Mouse (Mus musculus) forebrain, embryonic 14.5 days (tissue): Measurements from ENCODE around the gene Psmb3. TPM values are rescaled to one million over a fixed set of nuclear protein-coding genes. Genes with fewer than 3 reads are reported as not detected.

Experiments
- ATAC-seq: fragments of 200-750 bp; cut with Nextera tagmentation; 2 replicates; pipeline ENCODE4 v1.8.0; 2017; ENCODE audit warnings: mild to moderate bottlenecking, moderate library complexity
- DNase-seq: peaks from one replicate; pipeline ENCODE4 v3.0.0-alpha.2; 2015; ENCODE audit warnings: low spot score
- H3K27ac ChIP-seq: fragments of 300-500 bp; sonication (generic); 2 replicates; pipeline ENCODE4 v1.5.1; 2014; ENCODE audit warnings: low read depth, mild to moderate bottlenecking, control low read depth, low read length, moderate library complexity
- H3K27me3 ChIP-seq: fragments of 300-500 bp; sonication (generic); replicated peaks from 2 replicates; pipeline ENCODE4 v1.6.1; 2014; ENCODE audit warnings: low read length, control low read depth, mixed read lengths; ENCODE audit not compliant: control insufficient read depth, insufficient read depth
- H3K36me3 ChIP-seq: fragments of 300-500 bp; sonication (generic); 2 replicates; pipeline ENCODE4 v1.6.1; 2014; ENCODE audit warnings: low read length, control low read depth; ENCODE audit not compliant: control insufficient read depth, insufficient read depth
- H3K4me1 ChIP-seq: fragments of 300-500 bp; sonication (generic); 2 replicates; pipeline ENCODE4 v1.6.1; 2014; ENCODE audit warnings: antibody characterized with exemption, low read length, control low read depth; ENCODE audit not compliant: control insufficient read depth, insufficient read depth
- H3K4me2 ChIP-seq: fragments of 300-500 bp; sonication (generic); 2 replicates; pipeline ENCODE4 v1.6.1; 2014; ENCODE audit warnings: mild to moderate bottlenecking, control low read depth, low read length
- H3K4me3 ChIP-seq: fragments of 300-500 bp; sonication (generic); 2 replicates; pipeline ENCODE4 v1.5.1; 2014; ENCODE audit warnings: low read depth, low read length, control low read depth
- H3K9ac ChIP-seq: fragments of 300-500 bp; sonication (generic); 2 replicates; pipeline ENCODE4 v1.6.1; 2014; ENCODE audit warnings: mild to moderate bottlenecking, low read length, control low read depth, moderate library complexity
- H3K9me3 ChIP-seq: fragments of 300-500 bp; sonication (generic); replicated peaks from 2 replicates; pipeline ENCODE4 v1.6.1; 2016; ENCODE audit warnings: low read length, control low read depth, mixed read lengths; ENCODE audit not compliant: control insufficient read depth
- WGBS: fragments of 180-500 bp; shearing (Covaris S2); extraction: QIAGEN DNeasy Blood & Tissue Kit; methylation state at CpG from one replicate; pipeline ENCODE4 v1.1.7; 2014; 5-methylcytosine and 5-hydroxymethylcytosine counted together
- polyA plus RNA-seq: library from polyadenylated mRNA; unstranded; fragments of >200 nt; fragmentation: Nextera tagmentation; extraction: Ambion mirVana; gene quantifications from 2 replicates; pipeline ENCODE4 v1.2.1, GENCODE M21; 2014

Gene Psmb3
- polyA plus RNA-seq, 1 experiment from 2014 or later, result 674 TPM

DNA sequence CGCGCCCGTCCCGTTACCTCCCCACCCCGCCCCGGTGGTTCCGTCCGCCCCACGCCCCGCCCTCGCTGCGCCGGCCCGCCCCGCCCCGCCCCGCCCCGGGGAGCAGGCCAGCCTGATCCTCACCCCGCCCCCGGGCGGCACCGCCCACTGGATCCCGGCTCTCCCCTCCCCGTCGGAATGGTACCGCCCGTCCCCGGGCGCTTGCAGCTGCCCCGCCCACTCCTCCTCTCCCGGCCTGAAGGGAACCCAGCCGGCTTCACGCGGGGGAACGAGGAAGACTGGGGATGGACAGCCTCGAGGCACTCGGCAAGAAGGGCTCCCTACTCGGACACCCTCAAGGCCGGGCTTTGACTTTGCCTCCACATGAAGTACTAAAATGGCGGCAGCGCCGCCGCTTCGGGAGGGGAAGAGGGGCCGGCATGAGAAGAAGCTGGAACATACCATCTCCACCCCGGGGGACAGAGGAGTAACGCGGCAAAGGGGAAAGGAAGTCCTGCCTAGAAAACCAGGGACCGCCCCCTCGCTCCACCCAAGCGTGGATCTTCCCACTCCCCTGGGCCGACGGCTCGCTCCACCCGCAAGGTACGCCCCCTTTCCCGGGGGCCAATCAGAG, 41.6 kb downstream of the Psmb3 start:
- H3K9me3 ChIP-seq, result no peaks in the 10 kb centered on the region
- H3K4me3 ChIP-seq, result peak overlapping the region; percentile 69
- DNase-seq (peak; percentile 100), ATAC-seq (peak; percentile 97)
- WGBS, result under 1% methylated on average over 50 of the region's 57 CpGs
- peak overlapping the region; percentile 76 for H3K9ac ChIP-seq
- H3K27me3 ChIP-seq, result no peaks in the 10 kb centered on the region
- H3K4me2 ChIP-seq, result peak overlapping the region; percentile 66
- H3K36me3 ChIP-seq, result peaks cover 37% of the 10 kb centered on the region
- H3K4me1 ChIP-seq, result peaks cover 15% of the 10 kb centered on the region
- H3K27ac ChIP-seq, result peak overlapping the region; percentile 94

DNA sequence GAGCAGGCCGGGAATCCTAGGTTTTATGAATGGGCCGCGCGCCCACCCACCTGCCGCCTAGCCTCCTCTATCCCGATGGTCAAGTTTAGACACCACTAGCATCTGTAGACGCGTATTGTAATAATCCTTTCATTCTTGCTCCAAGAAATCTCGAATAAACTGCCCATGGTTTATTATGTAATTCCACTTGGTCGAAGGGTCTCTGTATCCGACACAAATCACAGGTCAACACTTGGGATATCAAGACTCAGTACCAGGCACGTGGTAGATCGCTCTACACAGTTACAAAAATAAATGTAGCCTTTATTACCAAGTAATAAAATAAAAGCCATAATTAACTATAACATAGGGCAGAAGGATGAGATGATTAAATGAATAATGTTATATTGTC, 42.1 kb downstream of the Psmb3 start:
- ATAC-seq, result no peak; the same call in 1 of the 2 replicates
- no peaks in the 10 kb centered on the region for H3K9me3 ChIP-seq
- H3K4me1 ChIP-seq, result peaks cover 15% of the 10 kb centered on the region
- no peaks in the 10 kb centered on the region for H3K27me3 ChIP-seq
- peaks cover 43% of the 10 kb centered on the region for H3K36me3 ChIP-seq
- H3K27ac ChIP-seq, result no peak overlapping the region
- no peak for DNase-seq
- 10% methylated on average over 13 of the region's 13 CpGs for WGBS
- peak overlapping the region; percentile 47 for H3K4me2 ChIP-seq
- no peak overlapping the region for H3K9ac ChIP-seq
- H3K4me3 ChIP-seq, result peak overlapping the region; percentile 69

DNA sequence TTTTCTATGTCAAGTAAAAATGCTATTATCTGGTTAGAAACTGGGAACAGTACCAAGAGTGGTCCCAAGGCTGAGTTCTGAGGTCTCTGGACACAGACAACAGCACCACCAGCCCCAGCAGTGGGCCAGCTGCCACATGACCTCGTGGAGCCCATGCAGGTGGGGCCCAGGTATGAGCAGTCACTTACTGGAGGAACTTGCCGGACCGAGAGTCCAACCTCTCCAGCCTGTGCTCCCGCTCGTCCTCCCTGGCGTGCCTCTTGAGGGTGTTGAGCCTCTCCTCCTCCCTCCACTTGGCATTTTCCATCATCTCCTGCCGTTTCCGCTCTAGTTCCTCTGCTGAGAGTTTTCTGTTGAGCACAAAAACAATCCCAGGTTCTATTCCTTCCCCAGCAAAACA, 44.6 kb downstream of the Psmb3 start:
- H3K27me3 ChIP-seq, result no peaks in the 10 kb centered on the region
- no peak for ATAC-seq
- H3K9ac ChIP-seq, result no peak overlapping the region
- H3K4me3 ChIP-seq, result no peak overlapping the region
- H3K36me3 ChIP-seq, result peaks cover 62% of the 10 kb centered on the region
- no peaks in the 10 kb centered on the region for H3K9me3 ChIP-seq
- no peak for DNase-seq
- 92% methylated on average over 8 of the region's 8 CpGs for WGBS
- no peak overlapping the region for H3K4me2 ChIP-seq
- peaks cover 8% of the 10 kb centered on the region for H3K4me1 ChIP-seq
- H3K27ac ChIP-seq, result no peak overlapping the region

DNA sequence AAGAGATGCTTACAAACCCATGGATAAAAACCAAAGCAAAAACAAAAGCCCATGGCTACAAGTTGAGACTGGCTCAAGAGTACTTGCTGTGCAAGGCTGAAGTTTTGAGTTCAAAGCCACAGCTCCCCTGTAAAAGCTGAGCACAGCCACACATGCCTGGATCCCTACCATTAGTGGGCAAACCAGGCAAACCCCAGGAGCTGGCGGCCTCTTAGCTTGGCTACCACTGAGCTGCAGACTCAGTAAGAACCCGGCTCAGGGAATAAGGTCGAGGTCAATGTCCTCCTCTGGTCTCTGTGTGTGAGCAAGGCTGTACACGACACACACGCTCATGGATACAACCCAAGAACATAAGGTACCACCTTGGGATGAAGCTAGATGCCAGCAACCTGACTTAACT, 45.3 kb downstream of the Psmb3 start:
- ATAC-seq, result no peak
- peaks cover 1% of the 10 kb centered on the region for H3K4me1 ChIP-seq
- no peak overlapping the region for H3K4me2 ChIP-seq
- H3K27me3 ChIP-seq, result no peaks in the 10 kb centered on the region
- peaks cover 69% of the 10 kb centered on the region for H3K36me3 ChIP-seq
- H3K9ac ChIP-seq, result no peak overlapping the region
- no peaks in the 10 kb centered on the region for H3K9me3 ChIP-seq
- H3K27ac ChIP-seq, result no peak overlapping the region
- H3K4me3 ChIP-seq, result no peak overlapping the region
- 93% methylated on average over 5 of the region's 5 CpGs for WGBS
- no peak for DNase-seq

DNA sequence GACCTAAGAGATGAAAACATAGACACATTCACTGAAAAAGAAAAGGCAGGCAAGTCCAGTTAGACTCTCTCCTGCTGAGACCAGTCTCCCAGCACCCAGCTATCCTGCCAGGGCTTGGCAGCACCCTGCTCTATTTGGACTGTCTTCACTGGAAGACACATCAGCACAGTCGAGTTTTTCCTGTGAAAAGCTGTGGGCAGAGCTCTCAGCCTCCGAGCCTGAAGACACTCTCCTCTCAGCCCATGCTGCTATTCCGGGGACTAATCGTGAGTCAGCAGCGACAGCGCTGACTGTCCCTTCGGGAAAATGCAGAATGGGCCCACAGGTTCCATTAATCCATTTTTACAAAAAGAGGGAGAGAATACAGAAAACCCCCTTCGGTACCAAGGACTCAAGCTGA, 50.1 kb downstream of the Psmb3 start:
- Histone ChIP-seq H3K9ac (no peak overlapping the region), H3K4me3 (no peak overlapping the region), H3K4me2 (no peak overlapping the region), H3K27me3 (no peaks in the 10 kb centered on the region), H3K4me1 (no peaks in the 10 kb centered on the region), H3K27ac (no peak overlapping the region), H3K9me3 (no peaks in the 10 kb centered on the region), H3K36me3 (peaks cover 87% of the 10 kb centered on the region)
- DNase-seq (no peak), ATAC-seq (no peak)
- 96% methylated on average over 8 of the region's 8 CpGs for WGBS

- Histone ChIP-seq H3K4me3 (no peak overlapping the region), H3K9me3 (no peaks in the 10 kb centered on the region), H3K36me3 (peaks cover 82% of the 10 kb centered on the region), H3K27ac (no peak overlapping the region), H3K27me3 (no peaks in the 10 kb centered on the region), H3K9ac (no peak overlapping the region), H3K4me1 (no peaks in the 10 kb centered on the region), H3K4me2 (no peak overlapping the region)
- 95% methylated on average over 1 of the region's 1 CpGs for WGBS
- no peak for DNase-seq
- ATAC-seq, result no peak
Measured at GRCm38 (mm10) chr11:97758125-97758524, 54.9 kb downstream of the Psmb3 start.

DNA sequence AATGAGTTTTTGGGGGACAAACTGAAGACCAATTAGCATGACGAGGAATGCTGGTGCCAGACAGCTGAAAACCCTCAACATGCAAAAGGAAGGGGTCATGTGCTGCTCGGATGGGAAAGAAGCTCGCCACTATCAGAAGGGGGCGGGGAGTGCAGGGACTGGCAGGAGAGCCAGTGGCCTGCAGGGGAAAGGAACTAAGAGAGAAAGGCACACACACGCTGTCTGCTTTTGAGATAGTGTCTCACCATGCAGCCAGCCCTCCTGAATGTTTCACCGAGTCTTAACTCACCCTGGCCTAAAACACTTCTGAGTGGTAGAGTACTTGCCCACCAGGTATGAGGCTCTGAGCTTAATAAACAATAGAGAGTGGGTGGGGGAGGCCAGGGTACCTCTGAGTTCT, 55.7 kb downstream of the Psmb3 start:
- Histone ChIP-seq H3K36me3 (peaks cover 78% of the 10 kb centered on the region), H3K4me1 (no peaks in the 10 kb centered on the region), H3K9me3 (no peaks in the 10 kb centered on the region), H3K27ac (no peak overlapping the region), H3K27me3 (no peaks in the 10 kb centered on the region), H3K4me2 (no peak overlapping the region), H3K4me3 (no peak overlapping the region), H3K9ac (no peak overlapping the region)
- DNase-seq (no peak), ATAC-seq (no peak)
- WGBS, result 82% methylated on average over 6 of the region's 6 CpGs

GRCm38 (mm10) chr11:97761638-97762037, 58.4 kb downstream of the Psmb3 start:
- peaks cover 59% of the 10 kb centered on the region for H3K36me3 ChIP-seq
- H3K4me2 ChIP-seq, result no peak overlapping the region
- no peak for DNase-seq
- peaks cover 9% of the 10 kb centered on the region for H3K4me1 ChIP-seq
- H3K9ac ChIP-seq, result no peak overlapping the region
- no peak overlapping the region for H3K27ac ChIP-seq
- no peak overlapping the region for H3K4me3 ChIP-seq
- ATAC-seq, result no peak
- no peaks in the 10 kb centered on the region for H3K9me3 ChIP-seq
- no peaks in the 10 kb centered on the region for H3K27me3 ChIP-seq
